Mouse (Mus musculus) Patski (cell line): ENCODE measurements at regions not wholly inside any gene's neighbourhood (a gene's known extent, or its start where the extent isn't known, plus 50 kb on each side); places are given as distances from the start of the nearest gene placed in this dataset.

Source experiments
- ATAC-seq: fragments of 100-300 bp; one replicate; pipeline ENCODE4 v1.8.0; 2021
- CTCF ChIA-PET: fragments of 350-600 bp; sonication (Branson Sonifier 250); formaldehyde crosslinking; loops from one replicate; lab custom pipeline; 2022; ENCODE audit warnings: inconsistent platforms; lab: Charles Lee
- POLR2A ChIA-PET: fragments of 350-600 bp; sonication (Branson Sonifier 250); formaldehyde crosslinking; loops from one replicate; lab custom pipeline; 2022; ENCODE audit warnings: antibody characterized with exemption, inconsistent platforms; lab: Charles Lee
- DNase-seq: peaks from one replicate; pipeline ENCODE4 v3.0.0-alpha.2; 2011; ENCODE audit warnings: low read depth, low spot score
- H3K27me3 ChIP-seq: fragments of 371-371 bp; one replicate; pipeline ENCODE4 v1.5.1; 2021
- CTCF ChIP-seq: fragments of 100-300 bp; IDR thresholded peaks from one replicate; pipeline ENCODE4 v1.5.1; 2021
- in situ Hi-C: fragments of 300-500 bp; cut with MboI; formaldehyde crosslinking; loops from 3 replicates; pipeline ENCODE4 v1.11.1; 2018; ENCODE audit warnings: low pct_unique_long_range_greater_than_20kb, mixed read lengths

DNA sequence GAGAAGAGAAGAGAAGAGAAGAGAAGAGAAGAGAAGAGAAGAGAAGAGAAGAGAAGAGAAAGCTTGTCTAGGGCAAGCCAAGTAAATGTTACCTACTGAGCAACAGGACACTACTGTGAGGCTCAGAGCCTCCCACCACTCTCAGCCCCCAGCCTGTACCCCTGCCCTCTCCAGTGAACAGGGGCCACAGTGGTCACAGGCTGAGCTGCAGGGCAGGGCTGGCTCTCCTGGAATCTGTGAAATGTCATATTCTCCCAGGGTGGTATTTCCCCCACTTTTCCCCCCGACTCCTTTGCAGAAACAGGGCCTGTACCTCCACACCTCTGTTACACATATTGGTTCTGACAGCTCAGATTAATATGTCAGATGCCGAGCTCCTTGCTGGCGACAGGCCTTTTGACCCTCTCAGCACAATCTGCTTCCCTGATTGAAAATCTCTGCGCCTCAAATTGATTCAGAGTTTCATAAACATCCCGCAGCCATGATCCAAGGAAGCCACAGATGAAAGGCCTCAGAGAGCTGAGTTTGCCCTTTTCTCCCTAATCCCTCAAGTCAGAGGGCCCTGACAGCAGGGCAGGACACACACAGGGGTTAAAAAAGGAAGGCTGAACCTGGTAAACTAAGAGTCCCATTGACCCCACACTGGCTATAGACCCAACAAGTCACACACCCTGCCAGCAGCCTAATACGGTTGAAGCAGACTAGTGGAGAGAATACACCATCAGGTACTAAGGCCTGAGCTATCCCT lies 108.8 kb upstream of the Zfp703 start:
- no peak for DNase-seq
- H3K27me3 ChIP-seq, result no peaks in the 10 kb centered on the region
- in situ Hi-C loops, result no loop called here
- CTCF ChIA-PET, result no interaction called here
- TF ChIP-seq CTCF, result no peak
- POLR2A ChIA-PET, result no interaction called here
- no peak for ATAC-seq

DNA sequence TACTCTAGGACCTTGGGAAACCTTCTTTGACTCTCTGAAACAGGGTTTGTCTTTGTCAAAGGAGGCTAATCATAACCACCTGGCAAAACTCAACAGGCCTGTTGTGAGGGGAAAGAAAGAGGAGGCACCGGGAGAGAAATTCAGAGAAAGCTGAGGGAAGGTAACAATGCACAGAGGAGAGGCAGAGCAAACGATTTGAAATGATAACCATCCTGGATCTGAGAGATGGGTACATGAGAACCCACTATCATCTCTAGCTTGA lies 108.3 kb upstream of the Zfp703 start:
- POLR2A ChIA-PET, result no interaction called here
- CTCF ChIA-PET, result no interaction called here
- ATAC-seq (no peak), DNase-seq (no peak)
- in situ Hi-C loops, result no loop called here
- no peaks in the 10 kb centered on the region for H3K27me3 ChIP-seq
- TF ChIP-seq CTCF, result no peak

DNA sequence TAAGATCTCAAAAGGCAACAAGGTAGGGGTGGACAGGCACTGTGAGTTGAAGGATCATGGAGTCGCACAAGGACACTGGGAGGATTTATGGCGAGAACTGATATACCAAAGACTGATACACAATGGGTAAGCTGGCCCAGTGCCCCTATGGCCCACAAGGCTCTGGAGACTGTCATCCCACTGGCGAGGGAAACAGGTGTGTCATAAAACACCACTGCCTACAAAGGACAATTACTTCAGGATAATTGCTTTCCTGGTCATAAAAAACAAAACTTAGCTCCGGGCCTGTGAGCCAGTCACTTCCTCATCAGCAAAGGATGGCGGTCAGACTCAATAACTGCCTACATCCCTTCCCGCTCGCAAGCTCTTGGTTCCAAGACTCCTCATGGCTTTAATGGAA lies 105.3 kb upstream of the Zfp703 start:
- ATAC-seq (no peak), DNase-seq (no peak)
- ChIA-PET POLR2A (interaction anchor here (0.6 kb wide), 1 partner anchor 200 kb away, joined by 3 read pairs; no protein-coding TSS in a partner anchor), CTCF (no interaction called here)
- in situ Hi-C loops, result no loop called here
- no peaks in the 10 kb centered on the region for H3K27me3 ChIP-seq
- no peak for TF ChIP-seq CTCF

DNA sequence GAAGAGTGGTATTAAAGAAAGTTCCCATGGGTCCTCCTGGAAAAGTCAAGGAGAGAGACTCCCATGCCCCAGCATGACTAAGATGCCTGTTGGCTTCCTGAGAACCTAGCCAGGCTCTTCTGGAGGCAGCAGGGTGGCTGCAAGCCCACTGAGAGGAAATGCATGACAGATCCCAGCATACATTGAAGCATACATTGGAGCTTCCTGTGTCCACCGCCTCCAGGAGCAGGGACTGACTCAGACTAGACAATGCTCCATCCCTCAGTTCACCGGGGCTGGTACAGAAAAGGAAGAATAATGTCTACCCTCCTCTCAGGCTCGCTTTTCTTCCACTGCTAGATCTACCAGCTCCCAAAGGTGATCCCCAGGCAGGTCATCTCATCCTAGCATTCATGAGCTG lies 104.7 kb upstream of the Zfp703 start:
- POLR2A ChIA-PET, result no interaction called here
- in situ Hi-C loops, result no loop called here
- DNase-seq (no peak), ATAC-seq (no peak)
- no peaks in the 10 kb centered on the region for H3K27me3 ChIP-seq
- no peak for TF ChIP-seq CTCF
- CTCF ChIA-PET, result interaction anchor here (1.7 kb wide), 1 partner anchor 9 kb away, joined by 5 read pairs; no protein-coding TSS in a partner anchor

DNA sequence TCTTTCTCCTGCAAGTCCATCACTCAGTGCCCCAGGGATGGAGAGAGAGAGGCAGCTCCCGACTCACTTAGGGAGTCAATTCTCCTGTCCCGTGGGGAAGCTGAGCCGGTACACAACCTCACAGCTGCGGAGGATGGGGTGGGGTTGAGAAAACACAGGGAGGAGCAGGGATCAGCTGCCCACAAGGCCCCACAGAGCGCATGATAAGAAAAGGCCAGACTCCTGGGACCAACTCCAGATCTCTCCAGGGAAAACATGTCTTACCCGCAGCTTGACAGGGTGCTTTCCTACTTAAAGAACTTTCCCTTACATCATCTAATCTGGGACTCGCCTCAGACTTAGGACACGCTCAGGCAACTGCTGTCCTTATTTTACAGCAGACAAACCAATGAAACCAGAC lies 104.3 kb upstream of the Zfp703 start:
- CTCF ChIA-PET, result interaction anchor here (1.7 kb wide), 1 partner anchor 9 kb away, joined by 5 read pairs; no protein-coding TSS in a partner anchor
- POLR2A ChIA-PET, result no interaction called here
- DNase-seq (no peak), ATAC-seq (no peak)
- TF ChIP-seq CTCF, result no peak
- H3K27me3 ChIP-seq, result no peaks in the 10 kb centered on the region
- in situ Hi-C loops, result no loop called here

DNA sequence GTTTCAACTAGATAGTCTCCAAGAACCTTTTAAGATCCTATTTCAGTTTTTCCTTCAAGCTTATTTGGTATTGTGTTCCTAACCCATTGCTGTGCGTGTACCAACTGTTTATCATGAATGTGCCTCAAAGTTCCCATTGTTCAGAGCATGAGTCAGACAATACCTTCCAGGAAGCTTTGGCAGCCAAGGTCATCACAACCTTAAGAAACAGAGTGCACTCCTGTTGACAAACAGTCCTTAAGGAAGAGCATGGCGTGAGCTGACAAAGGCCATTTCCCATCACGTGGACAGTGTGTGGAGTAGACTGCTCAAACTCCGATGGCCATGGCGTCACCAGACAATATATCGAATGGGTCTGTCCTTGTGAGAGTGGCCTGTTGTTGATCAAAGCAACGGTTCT lies 96.9 kb upstream of the Zfp703 start:
- H3K27me3 ChIP-seq, result no peaks in the 10 kb centered on the region
- ChIA-PET CTCF (no interaction called here), POLR2A (no interaction called here)
- ATAC-seq (no peak), DNase-seq (no peak)
- TF ChIP-seq CTCF, result no peak
- in situ Hi-C loops, result no loop called here

DNA sequence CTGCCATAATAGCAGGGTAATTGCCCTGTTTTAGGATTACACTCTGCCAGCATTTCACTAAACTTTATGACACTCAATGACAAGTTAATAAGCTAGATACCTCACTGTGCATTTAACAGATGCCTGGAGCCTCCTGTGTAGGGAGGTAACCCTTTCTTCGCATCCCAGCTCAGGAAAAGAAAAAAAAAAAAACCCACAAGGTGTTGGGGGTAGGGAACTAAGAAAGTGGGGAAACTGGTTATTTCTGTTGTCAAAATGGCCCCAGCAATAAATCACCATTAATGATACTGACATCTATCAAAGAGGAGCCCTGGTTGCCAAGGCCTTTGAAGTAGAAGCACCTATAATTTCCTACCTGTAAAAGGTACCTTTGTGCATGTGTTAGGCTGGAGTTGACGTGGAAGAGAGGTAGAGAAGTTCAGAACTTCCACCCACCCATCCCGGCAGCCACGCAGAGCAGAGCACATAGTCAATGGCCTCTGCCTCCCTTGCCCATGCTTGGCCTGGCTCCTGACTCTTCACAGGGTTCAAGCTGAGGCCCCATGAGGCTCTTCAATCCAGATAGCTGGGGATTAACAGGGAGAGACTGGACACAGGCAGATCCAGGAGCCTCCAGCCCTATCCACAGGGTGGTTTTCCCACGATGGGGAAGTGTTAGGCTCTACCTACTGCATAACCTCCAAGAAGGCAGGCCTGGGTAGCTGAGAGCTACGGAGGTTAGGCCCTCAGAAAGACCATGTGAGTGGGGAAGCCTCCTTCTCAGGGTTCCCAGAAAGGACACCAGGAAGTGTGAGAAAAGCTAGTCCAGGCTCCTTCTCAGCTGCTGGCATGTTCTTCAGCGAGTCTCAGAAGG lies 95.6 kb upstream of the Zfp703 start:
- POLR2A ChIA-PET, result no interaction called here
- H3K27me3 ChIP-seq, result no peaks in the 10 kb centered on the region
- ATAC-seq (no peak), DNase-seq (no peak)
- no peak for TF ChIP-seq CTCF
- CTCF ChIA-PET, result no interaction called here
- in situ Hi-C loops, result no loop called here

DNA sequence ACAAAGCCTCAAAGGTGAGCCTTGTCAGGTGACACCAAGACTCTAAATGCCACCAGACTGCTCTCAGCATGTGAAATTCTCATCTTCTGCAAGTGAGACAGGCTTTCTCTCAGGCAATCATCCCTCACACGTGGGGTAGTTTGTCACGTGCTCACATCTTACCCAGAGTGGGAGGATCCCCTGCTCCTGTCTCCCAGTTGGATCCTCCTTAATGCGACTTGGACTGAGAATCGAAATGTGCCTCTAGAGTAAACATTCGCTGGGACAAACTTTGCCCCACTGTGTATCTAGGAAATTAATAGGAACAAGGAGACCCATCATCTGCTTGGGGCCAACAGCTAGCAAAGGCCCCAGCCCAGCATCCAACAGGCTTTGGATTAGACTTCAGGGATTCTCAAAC lies 94.5 kb upstream of the Zfp703 start:
- in situ Hi-C loops, result no loop called here
- CTCF ChIA-PET, result no interaction called here
- TF ChIP-seq CTCF, result no peak
- H3K27me3 ChIP-seq, result no peaks in the 10 kb centered on the region
- POLR2A ChIA-PET, result no interaction called here
- ATAC-seq (no peak), DNase-seq (no peak)

DNA sequence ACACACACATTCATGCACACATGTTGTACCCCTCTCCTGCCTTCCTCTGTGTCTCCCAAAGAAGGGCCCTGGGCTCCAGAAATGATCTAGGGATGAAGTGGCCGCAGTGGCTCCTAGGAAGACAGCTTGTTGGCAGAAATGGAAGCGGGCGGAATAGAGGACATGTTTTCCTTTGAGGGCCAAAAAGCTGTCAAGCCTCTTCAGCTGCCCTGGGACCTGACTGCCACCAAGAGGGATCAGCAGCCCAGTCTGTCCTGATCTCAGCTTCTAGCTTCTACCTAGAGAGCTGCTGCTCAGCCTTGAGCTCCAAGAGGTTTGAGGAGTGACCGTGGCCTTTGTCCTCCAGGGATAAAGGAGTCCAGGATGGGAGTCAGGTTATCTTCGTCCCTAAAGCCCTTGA lies 93.8 kb upstream of the Zfp703 start:
- in situ Hi-C loops, result no loop called here
- no peak for TF ChIP-seq CTCF
- DNase-seq, result no peak
- ChIA-PET POLR2A (no interaction called here), CTCF (no interaction called here)
- ATAC-seq, result no peak
- no peaks in the 10 kb centered on the region for H3K27me3 ChIP-seq

DNA sequence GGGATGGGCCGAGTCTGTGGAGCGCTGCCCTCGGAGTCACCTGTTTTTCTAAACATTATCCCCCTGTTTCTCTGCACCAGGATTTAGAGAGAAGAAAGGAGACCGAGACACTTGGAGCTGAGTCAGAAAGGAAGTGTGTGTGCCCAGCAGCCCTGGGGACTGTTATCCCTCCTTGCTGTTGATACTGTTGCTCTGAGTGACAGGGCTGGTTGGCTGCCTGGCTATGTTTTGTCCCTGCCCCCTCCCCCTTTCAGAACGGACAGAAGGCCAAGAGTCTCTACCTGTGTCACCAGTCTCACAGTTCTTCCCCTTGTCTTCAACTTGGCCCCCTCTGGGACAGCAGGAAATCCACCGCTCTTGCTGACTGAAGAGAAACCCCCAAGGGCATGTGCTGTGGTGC lies 93.4 kb upstream of the Zfp703 start:
- TF ChIP-seq CTCF, result no peak
- CTCF ChIA-PET, result no interaction called here
- ATAC-seq (no peak), DNase-seq (no peak)
- POLR2A ChIA-PET, result no interaction called here
- H3K27me3 ChIP-seq, result no peaks in the 10 kb centered on the region
- in situ Hi-C loops, result no loop called here

DNA sequence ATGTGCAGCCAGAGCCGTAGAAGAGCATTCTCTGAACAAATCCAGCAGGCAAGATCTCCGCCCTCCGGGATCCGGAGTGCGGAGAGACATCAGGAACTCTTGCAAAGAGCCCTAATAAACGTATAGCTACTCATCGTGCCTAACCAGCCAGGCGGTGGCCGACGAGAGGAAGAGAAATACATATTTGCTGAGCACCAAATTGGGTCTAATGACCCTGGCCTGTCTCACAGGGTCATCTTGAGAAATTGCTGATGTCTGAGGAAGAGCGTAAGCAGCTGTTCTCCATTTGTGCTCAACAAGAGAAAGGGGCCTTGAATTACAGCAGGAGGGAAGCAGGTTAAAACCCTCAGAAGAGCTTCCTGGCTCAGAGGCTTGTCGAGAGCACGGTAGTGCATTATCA lies 92.8 kb upstream of the Zfp703 start:
- POLR2A ChIA-PET, result no interaction called here
- DNase-seq (no peak), ATAC-seq (no peak)
- CTCF ChIA-PET, result no interaction called here
- TF ChIP-seq CTCF, result no peak
- H3K27me3 ChIP-seq, result no peaks in the 10 kb centered on the region
- in situ Hi-C loops, result no loop called here

DNA sequence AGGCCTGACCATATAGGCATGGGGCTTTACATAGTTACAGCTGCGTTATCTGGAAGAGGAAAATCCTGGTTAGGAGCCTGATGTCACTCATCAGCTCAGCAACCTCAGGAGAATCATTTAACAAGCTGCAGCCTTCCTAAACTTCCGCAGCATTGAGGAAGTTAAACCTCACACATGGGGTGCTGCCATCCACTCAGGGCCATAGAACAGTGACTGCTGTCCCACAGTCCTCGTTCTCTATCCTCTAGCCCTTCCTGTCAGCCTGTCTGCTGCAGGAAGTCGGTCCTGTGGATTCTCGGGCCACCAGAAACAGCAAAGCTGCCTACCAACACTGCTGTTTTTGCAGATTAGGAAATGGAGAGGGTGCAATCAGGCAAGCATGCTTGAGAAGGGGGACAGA lies 91.8 kb upstream of the Zfp703 start:
- no peaks in the 10 kb centered on the region for H3K27me3 ChIP-seq
- in situ Hi-C loops, result no loop called here
- no peak for DNase-seq
- TF ChIP-seq CTCF, result no peak
- ATAC-seq, result no peak
- POLR2A ChIA-PET, result no interaction called here
- CTCF ChIA-PET, result no interaction called here
